Mouse (Mus musculus): Measurements from ENCODE around the gene Anks4b. TPM values are rescaled to one million over a fixed set of nuclear protein-coding genes. Genes with fewer than 3 reads are reported as not detected.
A peak's percentile ranks its signal among the peaks of the same experiment; 100 is the strongest.

Anks4b gene
- total RNA-seq, 2 experiments from 2014 or later: 0.16 to 0.32 TPM

DNA sequence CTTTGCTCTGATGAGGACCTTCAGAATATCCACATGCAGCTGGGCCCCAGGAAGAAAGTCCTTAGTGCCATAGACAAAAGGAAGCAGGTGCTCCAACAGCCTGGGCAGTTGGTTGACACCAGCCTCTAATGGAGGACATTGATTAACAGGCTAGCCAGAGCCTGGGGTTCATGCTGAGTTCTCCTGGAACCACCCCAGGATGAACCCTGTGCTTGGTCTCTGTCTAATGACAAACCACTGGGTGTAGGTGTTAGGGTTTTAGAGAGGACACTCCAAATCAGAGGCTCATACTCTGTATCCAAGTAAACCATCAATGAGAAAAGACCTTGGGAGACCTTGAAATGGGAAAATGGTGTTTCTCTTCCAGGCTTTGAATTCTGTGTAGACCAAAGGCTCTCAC, 9.2 kb downstream of the Anks4b start:
- DNase-seq: no peak
- intact Hi-C loops (cut with DNase I): no loop called here

DNA sequence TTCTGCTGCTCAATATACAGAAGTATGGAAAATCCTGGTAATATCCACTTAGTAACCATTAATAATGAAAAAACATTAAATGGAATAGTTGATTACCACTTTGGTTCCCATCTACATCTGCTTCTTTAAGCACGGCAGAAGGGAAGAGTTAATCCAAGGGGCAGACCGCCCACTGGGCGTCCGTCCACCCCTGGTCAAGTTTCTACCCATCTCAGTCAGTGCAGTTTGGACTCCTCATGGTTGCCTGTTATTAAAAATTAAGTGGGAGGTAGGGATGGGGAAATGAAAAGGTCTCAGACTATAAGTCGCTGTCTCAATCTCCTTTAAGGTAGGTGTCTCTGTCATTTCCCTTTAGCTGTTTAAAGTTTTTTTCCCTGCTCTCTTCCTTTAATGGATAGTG, 15.3 kb downstream of the Anks4b start:
- intact Hi-C loops (cut with DNase I): no loop called here
- DNase-seq: no peak

DNA sequence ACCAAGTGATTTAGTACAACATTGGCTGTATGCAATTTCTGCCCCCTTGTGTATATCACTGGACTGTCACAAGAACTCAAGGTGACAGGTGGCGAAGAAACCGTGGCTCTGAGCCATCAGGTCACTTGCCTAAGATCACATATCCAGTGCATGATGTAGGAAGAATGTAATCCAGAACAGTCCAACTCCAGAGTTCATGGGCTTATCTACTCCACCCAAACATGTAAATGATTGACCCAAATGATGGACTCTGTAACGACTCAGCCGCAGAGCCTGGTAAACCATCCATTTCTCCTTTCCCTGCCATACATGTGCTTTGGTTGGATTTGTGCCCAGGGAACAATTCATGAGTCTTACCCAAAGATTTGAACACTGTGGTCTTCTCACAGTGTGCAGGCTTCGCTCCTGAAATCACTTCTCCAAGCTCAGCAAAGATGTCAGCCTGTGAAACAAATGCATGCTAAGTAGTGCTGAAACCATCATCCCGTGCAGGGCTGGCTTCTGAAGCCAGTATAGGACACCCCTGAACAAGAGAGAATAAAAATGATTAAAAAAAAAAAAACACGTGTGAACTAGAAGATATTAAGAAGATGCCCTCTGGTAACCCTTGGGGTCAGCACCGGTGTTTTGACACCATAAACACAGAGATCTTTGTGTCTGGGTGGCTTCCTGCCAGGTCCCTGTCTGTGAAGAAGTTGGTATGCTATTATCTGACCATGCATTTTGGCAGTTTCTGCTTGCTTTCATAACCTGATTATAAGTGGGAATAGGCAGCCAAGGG, 15.9 kb downstream of the Anks4b start:
- DNase-seq: peak; percentile 32
- intact Hi-C loops (cut with DNase I): no loop called here

DNA sequence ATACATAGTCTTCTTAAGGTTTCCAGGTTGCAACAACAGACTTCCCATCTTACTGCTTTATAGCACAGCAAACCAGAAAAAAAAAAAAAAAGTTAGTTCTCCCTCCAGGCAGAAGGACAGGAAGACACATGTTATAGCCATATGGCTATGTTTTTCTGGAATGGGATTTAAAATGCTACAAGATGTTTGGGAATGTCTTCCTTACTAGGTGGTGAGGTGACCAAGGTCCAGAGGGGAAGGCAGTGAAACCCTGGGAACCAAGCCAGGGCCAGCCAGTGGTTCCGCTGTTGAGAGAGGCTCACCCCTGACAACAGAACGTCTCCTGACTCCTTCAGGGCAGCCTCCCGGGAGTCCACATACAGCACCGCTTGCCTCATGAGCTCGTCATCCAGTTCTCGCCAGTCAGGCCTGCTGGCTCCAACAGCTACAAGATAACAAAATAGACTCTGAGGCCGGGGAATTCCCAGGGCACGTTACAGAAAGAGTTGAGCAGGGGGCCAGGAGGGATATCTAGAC, 16.6 kb downstream of the Anks4b start:
- intact Hi-C loops (cut with DNase I): no loop called here
- peak; percentile 19 for DNase-seq

DNA sequence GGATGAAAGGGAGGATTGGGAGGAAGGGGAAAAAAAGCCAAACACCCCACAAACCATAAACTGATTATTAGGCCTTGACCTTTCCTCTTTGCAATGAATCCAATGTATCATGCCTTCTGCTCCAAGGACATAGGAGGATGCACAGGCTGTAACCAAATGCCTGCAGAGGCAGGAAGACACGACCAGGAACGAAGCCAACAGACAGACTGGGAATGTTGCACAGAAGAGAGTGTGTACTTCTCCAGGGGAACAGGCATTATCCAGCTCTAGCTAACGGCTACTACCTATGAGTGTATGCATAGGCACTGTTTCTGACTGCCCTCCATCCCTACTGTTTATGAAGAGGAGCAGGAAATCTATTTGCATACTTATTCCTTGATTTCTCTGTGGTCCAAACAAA, 18.5 kb downstream of the Anks4b start:
- intact Hi-C loops (cut with DNase I): no loop called here
- DNase-seq: no peak

DNA sequence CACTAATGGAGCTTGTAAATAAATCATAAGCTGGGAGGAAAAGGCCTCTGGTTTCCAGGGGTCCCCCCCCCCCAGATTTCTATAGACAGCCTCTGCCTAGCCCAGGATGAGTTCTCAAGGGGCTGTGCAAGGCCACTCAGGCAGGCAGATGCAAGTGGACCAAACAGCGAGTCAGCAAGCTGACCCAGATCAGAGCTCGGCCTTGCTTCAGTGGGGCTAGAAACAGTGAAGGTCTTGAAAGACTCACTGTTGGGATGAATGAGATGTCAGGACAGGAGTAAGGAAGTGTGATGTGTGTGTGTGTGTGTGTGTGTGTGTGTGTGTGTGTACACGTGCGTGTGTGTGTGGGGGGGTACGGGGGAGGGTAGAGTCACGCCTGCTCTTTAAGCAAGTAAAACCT, 19.2 kb downstream of the Anks4b start:
- DNase-seq: no peak
- intact Hi-C loops (cut with DNase I): no loop called here

DNA sequence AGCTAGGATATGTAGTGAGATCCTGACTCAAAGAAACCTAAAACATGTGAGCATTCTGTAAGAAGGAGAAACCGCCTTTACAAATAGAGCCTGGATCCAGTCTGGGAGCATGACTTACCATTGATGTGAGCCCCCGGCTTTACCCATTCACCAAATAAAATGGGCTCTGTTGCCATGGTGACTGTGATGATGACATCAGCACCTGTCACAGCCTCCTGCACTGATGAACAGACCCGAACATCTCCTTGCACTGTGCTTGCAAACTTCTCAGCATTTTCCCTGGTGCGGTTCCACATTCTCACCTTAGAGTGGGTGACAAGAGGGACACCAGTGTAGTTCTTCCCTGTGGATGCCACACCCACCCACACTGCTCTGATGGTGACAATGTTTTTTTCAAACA, 21.5 kb downstream of the Anks4b start:
- DNase-seq: no peak
- intact Hi-C loops (cut with DNase I): no loop called here

DNA sequence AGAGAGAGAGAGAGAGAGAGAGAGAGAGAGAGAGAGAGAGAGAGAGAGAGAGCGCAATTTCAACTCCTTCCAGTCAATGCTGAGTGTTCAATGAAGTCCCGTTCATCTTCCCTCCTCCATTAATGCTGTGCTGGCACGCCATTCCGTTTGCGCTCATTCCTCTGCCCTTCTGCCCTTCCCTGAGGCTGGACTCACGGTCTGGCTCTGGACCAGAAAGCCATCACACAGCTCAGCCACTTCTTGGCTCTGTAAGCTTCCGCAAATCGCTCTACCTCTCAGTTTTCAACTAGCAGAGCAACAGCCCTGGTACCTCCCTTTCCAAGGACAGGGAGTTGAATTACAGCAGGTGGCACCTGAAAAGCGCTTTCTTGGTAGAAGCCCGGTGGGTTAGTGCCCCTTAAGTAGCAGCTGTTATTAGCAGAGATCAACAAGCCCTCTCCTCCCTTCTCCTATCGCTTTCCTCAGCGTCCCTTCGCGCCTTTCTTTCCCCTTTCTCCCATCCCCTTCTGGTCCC, 27.6 kb downstream of the Anks4b start:
- DNase-seq: peak; percentile 33
- intact Hi-C loops (cut with DNase I): loop anchor here (5.0 to 10.0 kb wide), 2 partner anchors 74 to 356 kb away; no protein-coding TSS in a partner anchor

DNA sequence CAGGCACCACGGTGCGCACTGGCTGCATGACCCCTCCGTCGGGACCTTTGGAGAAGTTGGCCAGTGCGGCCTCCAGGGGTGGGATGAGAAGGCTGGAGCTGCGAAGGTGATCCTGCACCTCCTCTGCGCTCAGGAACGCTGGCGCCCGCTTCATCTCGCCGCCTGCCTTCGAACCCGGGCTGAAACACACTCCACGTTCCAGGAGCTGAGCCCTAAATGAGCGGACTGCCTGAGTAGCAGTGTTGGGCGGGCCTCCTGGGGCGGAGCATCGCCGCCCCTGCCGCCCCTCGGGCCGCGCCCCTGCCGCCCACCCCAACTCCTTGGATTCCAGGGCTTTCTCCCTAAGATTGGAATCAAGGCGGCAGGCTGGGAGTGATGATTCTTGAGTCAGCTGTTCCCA, 28.1 kb downstream of the Anks4b start, which contains the start of gene Crym:
Gene Crym (minus strand): TSS at position 341 of the 400 bp plus-strand sequence.
- intact Hi-C loops (cut with DNase I): loop anchor here (5.0 to 10.0 kb wide), 2 partner anchors 74 to 357 kb away; no protein-coding TSS in a partner anchor
- DNase-seq: no peak

DNA sequence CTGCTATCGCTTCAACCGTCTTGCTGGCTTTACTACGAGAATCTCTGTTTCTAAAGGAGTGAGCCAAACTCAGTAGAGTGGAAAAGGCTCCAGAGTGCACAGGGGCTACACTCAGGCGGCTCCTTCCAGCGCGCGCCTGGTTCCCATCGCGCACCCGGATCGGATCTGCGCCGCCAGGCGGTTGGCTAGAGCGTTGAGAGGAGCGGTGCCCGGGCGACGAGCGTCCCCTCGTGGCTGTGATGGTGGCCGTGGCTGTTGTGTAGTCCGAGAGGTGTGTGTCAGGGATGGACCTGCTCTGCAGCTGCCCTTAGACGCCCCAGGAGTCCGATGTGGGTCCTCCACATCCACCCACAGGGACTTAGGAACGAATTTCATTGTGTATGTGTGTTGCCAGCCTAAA, 30.1 kb downstream of the Anks4b start, which contains the start of gene Abca14:
Gene Abca14 (plus strand): TSS at position 173 of the 400 bp plus-strand sequence.
- intact Hi-C loops (cut with DNase I): loop anchor here (5.0 to 10.0 kb wide), 2 partner anchors 76 to 359 kb away; no protein-coding TSS in a partner anchor

DNA sequence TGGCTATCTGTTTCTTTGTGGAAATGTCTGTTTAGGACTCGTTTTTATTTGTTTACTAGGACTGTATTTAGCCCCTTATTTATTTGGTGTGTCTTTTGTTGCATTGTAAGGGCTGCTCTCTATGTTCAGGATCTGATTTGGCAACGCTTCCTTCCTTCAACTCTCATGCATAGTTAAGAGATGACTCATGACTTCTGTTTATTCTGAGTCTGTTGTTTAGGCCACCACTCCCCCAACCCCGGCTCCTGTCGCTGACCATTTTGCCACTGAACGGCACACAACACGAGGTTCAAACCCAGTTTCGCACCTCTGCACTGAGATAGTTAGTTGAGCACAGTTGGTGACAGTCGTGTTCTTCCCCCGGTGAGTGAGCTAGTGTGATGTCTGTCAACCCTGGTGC, 32.3 kb downstream of the Anks4b start:
- intact Hi-C loops (cut with DNase I): loop anchor here (10.0 kb wide), 1 partner anchor 361 kb away; no protein-coding TSS in a partner anchor

More for the DNA sequence above, 30.1 kb downstream of the Anks4b start, which contains the start of gene Abca14:
- DNase-seq: peak; percentile 87

DNA sequence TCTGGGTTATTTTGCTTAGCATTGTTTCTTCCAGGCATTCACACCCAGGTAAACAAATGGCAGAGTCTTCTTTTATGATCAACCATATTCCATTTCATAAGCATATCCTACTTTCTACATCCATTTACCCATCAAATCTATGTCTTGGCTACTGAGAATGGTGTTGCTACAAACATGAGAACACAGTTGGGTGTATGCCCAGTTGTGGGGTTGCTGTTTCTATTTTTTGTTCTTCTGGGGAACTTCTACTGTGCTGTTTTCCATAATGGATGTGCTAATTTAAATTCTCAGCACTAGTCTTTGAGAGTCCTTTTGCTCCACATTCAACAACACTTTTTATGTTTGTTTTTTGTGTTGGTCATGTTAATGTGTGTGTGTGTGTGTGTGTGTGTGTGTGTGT, 54.9 kb downstream of the Anks4b start:
- no peak for DNase-seq
- intact Hi-C loops (cut with DNase I): no loop called here

More for the DNA sequence above, 32.3 kb downstream of the Anks4b start:
- no peak for DNase-seq

Other genes starting within 250 kb of the Anks4b start
- gene Dnah3, start 78.6 kb upstream of the Anks4b start, total RNA-seq (2021): under 1 TPM; 0.34 to 0.52 TPM
- gene Tmem159, start 71.5 kb upstream of the Anks4b start, total RNA-seq (2021): 1 to 10 TPM; 7.0 to 9.1 TPM
- gene Zp2, start 28.6 kb upstream of the Anks4b start, total RNA-seq (2021): under 1 TPM; 0.44 TPM
- 100 to 1,000 TPM in 1 of 2 experiments, 10 to 100 TPM in 1; 93.0 to 126 TPM for gene Crym, start 28.3 kb downstream of the Anks4b start, total RNA-seq (2021)
- not detected for gene Abca14, start 30.1 kb downstream of the Anks4b start, total RNA-seq (2021)
- not detected for gene Abca15, start 154.8 kb downstream of the Anks4b start, total RNA-seq (2021)
- gene Abca16, start 235.8 kb downstream of the Anks4b start, total RNA-seq (2021): not detected